Mouse (Mus musculus): ENCODE measurements around the gene Arpc1b.

GRCm38 (mm10) chr5:145166536-145167305, 52.7 kb downstream of the Arpc1b start, which contains the start of the genes Ptcd1 and Cpsf4:
- TF ChIP-seq CTCF (IDR thresholded peaks at IDR 0.05; ENCODE audit: borderline replicate concordance, control insufficient read depth, extremely low read depth, insufficient read depth, low read length, poor library complexity): peak; percentile 30; the same call in 1 of the 2 replicates
- peak; percentile 79 for TF ChIP-seq POLR2A (IDR thresholded peaks at IDR 0.05; ENCODE audit: control insufficient read depth, extremely low read depth, insufficient read depth, low read length, poor library complexity)
